Mouse (Mus musculus) limb, embryonic 14.5 days (tissue): ENCODE data around the gene Rnf207. TPM values are rescaled to one million over a fixed set of nuclear protein-coding genes. Genes with fewer than 3 reads are reported as not detected.

Experiments used
- ATAC-seq: fragments of 200-750 bp; cut with Nextera tagmentation; 2 replicates; pipeline ENCODE4 v1.8.0; 2017; ENCODE audit warnings: low read depth, moderate number of reproducible peaks, moderate TSS enrichment; ENCODE audit not compliant: low FRiP score
- DNase-seq: peaks from one replicate; pipeline ENCODE4 v3.0.0-alpha.2; 2015; ENCODE audit warnings: low spot score
- H3K27ac ChIP-seq: fragments of 300-500 bp; sonication (generic); replicated peaks from 2 replicates; pipeline ENCODE4 v1.5.1; 2014; ENCODE audit warnings: low read depth, mild to moderate bottlenecking, low read length, moderate library complexity, mixed read lengths
- H3K27me3 ChIP-seq: fragments of 300-500 bp; sonication (generic); 2 replicates; pipeline ENCODE4 v1.6.1; 2014; ENCODE audit warnings: low read length, mixed read lengths; ENCODE audit not compliant: control insufficient read depth, insufficient read depth
- H3K36me3 ChIP-seq: fragments of 300-500 bp; sonication (generic); 2 replicates; pipeline ENCODE4 v1.6.1; 2014; ENCODE audit warnings: mild to moderate bottlenecking, low read length, moderate library complexity, mixed read lengths; ENCODE audit not compliant: control insufficient read depth, insufficient read depth
- H3K4me1 ChIP-seq: fragments of 300-500 bp; sonication (generic); 2 replicates; pipeline ENCODE4 v1.6.1; 2014; ENCODE audit warnings: antibody characterized with exemption, low read length, mixed read lengths; ENCODE audit not compliant: control insufficient read depth, insufficient read depth
- H3K4me2 ChIP-seq: fragments of 300-500 bp; sonication (generic); replicated peaks from 2 replicates; pipeline ENCODE4 v1.6.1; 2014; ENCODE audit warnings: low read depth, mild to moderate bottlenecking, low read length, moderate library complexity; ENCODE audit not compliant: severe bottlenecking
- H3K4me3 ChIP-seq: fragments of 300-500 bp; sonication (generic); replicated peaks from 2 replicates; pipeline ENCODE4 v1.5.1; 2014; ENCODE audit warnings: low read length
- H3K9ac ChIP-seq: fragments of 300-500 bp; sonication (generic); 2 replicates; pipeline ENCODE4 v1.6.1; 2014; ENCODE audit warnings: mild to moderate bottlenecking, low read depth, low read length, moderate library complexity; ENCODE audit not compliant: severe bottlenecking
- H3K9me3 ChIP-seq: fragments of 300-500 bp; sonication (generic); 2 replicates; pipeline ENCODE4 v1.6.1; 2016; ENCODE audit warnings: low read length; ENCODE audit not compliant: control insufficient read depth
- POLR2A ChIP-seq: fragments of 200-500 bp; IDR thresholded peaks from 2 replicates; pipeline ENCODE4 v1.8.0; 2012; ENCODE audit warnings: inconsistent platforms, mild to moderate bottlenecking, moderate library complexity, borderline replicate concordance; ENCODE audit not compliant: insufficient read depth, insufficient read length; ENCODE audit errors: extremely low read depth
- WGBS: fragments of 180-500 bp; shearing (Covaris S2); extraction: QIAGEN DNeasy Blood & Tissue Kit; methylation state at CpG from one replicate; pipeline ENCODE4 v1.1.7; 2014; 5-methylcytosine and 5-hydroxymethylcytosine counted together
- polyA plus RNA-seq, 2 experiments: library from polyadenylated mRNA; depleted of rRNA in 1 of 2; stranded (reverse) in 1 of 2; unstranded in 1 of 2; fragments of >200 nt; fragmentation: Nextera tagmentation in 1 of 2; extraction: Ambion mirVana in 1 of 2; gene quantifications; 2 replicates each; pipeline versions ENCODE4 v1.2.1 to v1.2.3; 2012 to 2014

The Rnf207 gene
- polyA plus RNA-seq (2012; rRNA removed) (0.92 and 1.1 TPM in 2 replicates), polyA plus RNA-seq (2014; fragmentation: Nextera tagmentation; extraction: Ambion mirVana) (0.39 and 0.50 TPM in 2 replicates)

GRCm38 (mm10) chr4:152318517-152319234 lies at the start of gene Rnf207:
Gene Rnf207 (minus strand): TSS chr4:152318993.
- no peaks in the 10 kb centered on the region for H3K36me3 ChIP-seq
- no peaks in the 10 kb centered on the region for H3K9me3 ChIP-seq
- no peak within 1 kb of the TSS for H3K27ac ChIP-seq
- H3K4me3 ChIP-seq, result no peak within 1 kb of the TSS
- H3K27me3 ChIP-seq, result peaks cover 52% of the 10 kb centered on the region
- 4% methylated on average over 26 of the region's 26 CpGs for WGBS
- H3K4me1 ChIP-seq, result peaks cover 5% of the 10 kb centered on the region; the same call in 1 of the 2 replicates
- peak within 1 kb of the TSS; percentile 21 for H3K9ac ChIP-seq
- TF ChIP-seq POLR2A, result no peak
- no peak within 1 kb of the TSS; the same call in 1 of the 2 replicates for H3K4me2 ChIP-seq
- DNase-seq, result no peak
- no peak for ATAC-seq

GRCm38 (mm10) chr4:152365228-152365627 lies 46.4 kb upstream of the Rnf207 start:
- WGBS, result 70% methylated on average over 7 of the region's 7 CpGs
- no peaks in the 10 kb centered on the region for H3K9me3 ChIP-seq
- no peak for TF ChIP-seq POLR2A
- no peak overlapping the region for H3K27ac ChIP-seq
- no peak for ATAC-seq
- peaks cover 5% of the 10 kb centered on the region; the same call in 1 of the 2 replicates for H3K27me3 ChIP-seq
- H3K36me3 ChIP-seq, result no peaks in the 10 kb centered on the region
- no peak overlapping the region for H3K9ac ChIP-seq
- H3K4me1 ChIP-seq, result no peaks in the 10 kb centered on the region
- no peak for DNase-seq
- H3K4me3 ChIP-seq, result no peak overlapping the region
- H3K4me2 ChIP-seq, result no peak overlapping the region

GRCm38 (mm10) chr4:152362180-152362579 lies 43.4 kb upstream of the Rnf207 start:
- Histone ChIP-seq H3K4me2 (no peak overlapping the region), H3K9ac (no peak overlapping the region), H3K9me3 (no peaks in the 10 kb centered on the region), H3K36me3 (no peaks in the 10 kb centered on the region), H3K27me3 (peaks cover 16% of the 10 kb centered on the region; the same call in 1 of the 2 replicates), H3K4me3 (no peak overlapping the region), H3K4me1 (no peaks in the 10 kb centered on the region), H3K27ac (no peak overlapping the region)
- WGBS, result 64% methylated on average over 9 of the region's 9 CpGs
- ATAC-seq (no peak), DNase-seq (no peak)
- no peak for TF ChIP-seq POLR2A

GRCm38 (mm10) chr4:152360855-152361254 lies 42.1 kb upstream of the Rnf207 start:
- Histone ChIP-seq H3K9me3 (no peaks in the 10 kb centered on the region), H3K4me3 (no peak overlapping the region), H3K36me3 (no peaks in the 10 kb centered on the region), H3K27me3 (peaks cover 16% of the 10 kb centered on the region; the same call in 1 of the 2 replicates), H3K4me2 (peak overlapping the region; percentile 21; the same call in 1 of the 2 replicates), H3K9ac (no peak overlapping the region), H3K4me1 (no peaks in the 10 kb centered on the region), H3K27ac (no peak overlapping the region)
- ATAC-seq (no peak), DNase-seq (peak; percentile 10)
- TF ChIP-seq POLR2A, result no peak
- WGBS, result 2% methylated on average over 21 of the region's 24 CpGs

GRCm38 (mm10) chr4:152359700-152360099 lies 40.9 kb upstream of the Rnf207 start:
- H3K4me3 ChIP-seq, result no peak overlapping the region
- H3K36me3 ChIP-seq, result no peaks in the 10 kb centered on the region
- WGBS, result 8% methylated on average over 8 of the region's 11 CpGs
- no peak overlapping the region for H3K9ac ChIP-seq
- H3K9me3 ChIP-seq, result no peaks in the 10 kb centered on the region
- no peak for TF ChIP-seq POLR2A
- H3K4me2 ChIP-seq, result no peak overlapping the region
- H3K27ac ChIP-seq, result no peak overlapping the region
- H3K27me3 ChIP-seq, result peaks cover 16% of the 10 kb centered on the region; the same call in 1 of the 2 replicates
- no peak for DNase-seq
- ATAC-seq, result no peak
- H3K4me1 ChIP-seq, result no peaks in the 10 kb centered on the region
